Mouse (Mus musculus) midbrain, embryonic 15.5 days (tissue): ENCODE results near the gene Angptl6. TPM values are rescaled to one million over a fixed set of nuclear protein-coding genes. Genes with fewer than 3 reads are reported as not detected.

Experiments used
- ATAC-seq: fragments of 200-750 bp; cut with Nextera tagmentation; replicated peaks from 2 replicates; pipeline ENCODE4 v1.8.0; 2017; ENCODE audit warnings: moderate TSS enrichment
- H3K27ac ChIP-seq: fragments of 300-500 bp; sonication (generic); 2 replicates; pipeline ENCODE4 v1.5.1; 2015; ENCODE audit warnings: mild to moderate bottlenecking, inconsistent platforms
- H3K27me3 ChIP-seq: fragments of 300-500 bp; sonication (generic); replicated peaks from 2 replicates; pipeline ENCODE4 v1.6.1; 2015; ENCODE audit warnings: inconsistent platforms
- H3K36me3 ChIP-seq: fragments of 300-500 bp; sonication (generic); replicated peaks from 2 replicates; pipeline ENCODE4 v1.6.1; 2015; ENCODE audit warnings: inconsistent platforms
- H3K4me1 ChIP-seq: fragments of 300-500 bp; sonication (generic); 2 replicates; pipeline ENCODE4 v1.6.1; 2015; ENCODE audit warnings: inconsistent platforms
- H3K4me2 ChIP-seq: fragments of 300-500 bp; sonication (generic); 2 replicates; pipeline ENCODE4 v1.6.1; 2015; ENCODE audit warnings: inconsistent platforms, mild to moderate bottlenecking, moderate library complexity
- H3K4me3 ChIP-seq: fragments of 300-500 bp; sonication (generic); 2 replicates; pipeline ENCODE4 v1.5.1; 2015; ENCODE audit warnings: mild to moderate bottlenecking, inconsistent platforms
- H3K9ac ChIP-seq: fragments of 300-500 bp; sonication (generic); 2 replicates; pipeline ENCODE4 v1.6.1; 2015; ENCODE audit warnings: mild to moderate bottlenecking, inconsistent platforms
- H3K9me3 ChIP-seq: fragments of 300-500 bp; sonication (generic); 2 replicates; pipeline ENCODE4 v1.6.1; 2016; ENCODE audit warnings: inconsistent platforms
- WGBS: fragments of 180-500 bp; shearing (Covaris S2); methylation state at CpG from one replicate; pipeline ENCODE4 v1.1.7; 2015; ENCODE audit warnings: mixed read lengths; 5-methylcytosine and 5-hydroxymethylcytosine counted together
- polyA plus RNA-seq: library from polyadenylated mRNA; unstranded; fragments of >200 nt; fragmentation: Nextera tagmentation; extraction: Ambion mirVana; gene quantifications from 2 replicates; pipeline ENCODE4 v1.2.1, GENCODE M21; 2015

The Angptl6 gene
- polyA plus RNA-seq: 15.3 and 16.8 TPM in 2 replicates

GRCm38 (mm10) chr9:20879097-20879792, at the start of gene Angptl6:
Angptl6 (minus strand) TSS chr9:20879727.
- H3K9me3 ChIP-seq: no peaks in the 10 kb centered on the region
- peak within 1 kb of the TSS; percentile 72 for H3K4me2 ChIP-seq
- no peaks in the 10 kb centered on the region for H3K36me3 ChIP-seq
- WGBS: 88% methylated on average over 13 of the region's 13 CpGs
- peaks cover 20% of the 10 kb centered on the region for H3K4me1 ChIP-seq
- peak within 1 kb of the TSS; percentile 45 for H3K4me3 ChIP-seq
- ATAC-seq: no peak; the same call in 1 of the 2 replicates
- H3K9ac ChIP-seq: peak within 1 kb of the TSS; percentile 62
- H3K27me3 ChIP-seq: no peaks in the 10 kb centered on the region
- peak within 1 kb of the TSS; percentile 92 for H3K27ac ChIP-seq

GRCm38 (mm10) chr9:20923258-20923657, 43.7 kb upstream of the Angptl6 start:
- 99% methylated on average over 3 of the region's 3 CpGs for WGBS
- Histone ChIP-seq H3K9me3 (no peaks in the 10 kb centered on the region), H3K4me2 (no peak overlapping the region), H3K9ac (no peak overlapping the region), H3K27me3 (no peaks in the 10 kb centered on the region), H3K27ac (no peak overlapping the region), H3K4me1 (no peaks in the 10 kb centered on the region), H3K4me3 (no peak overlapping the region), H3K36me3 (peaks cover 84% of the 10 kb centered on the region)
- no peak for ATAC-seq

GRCm38 (mm10) chr9:20916160-20916559, 36.6 kb upstream of the Angptl6 start:
- WGBS: 85% methylated on average over 4 of the region's 4 CpGs

GRCm38 (mm10) chr9:20909948-20910347, 30.4 kb upstream of the Angptl6 start:
- no peak overlapping the region for H3K4me3 ChIP-seq
- H3K9ac ChIP-seq: no peak overlapping the region
- H3K27ac ChIP-seq: no peak overlapping the region
- H3K27me3 ChIP-seq: no peaks in the 10 kb centered on the region
- no peaks in the 10 kb centered on the region for H3K9me3 ChIP-seq
- H3K4me1 ChIP-seq: no peaks in the 10 kb centered on the region
- ATAC-seq: no peak
- peaks cover 92% of the 10 kb centered on the region for H3K36me3 ChIP-seq
- no peak overlapping the region for H3K4me2 ChIP-seq
- WGBS: 93% methylated on average over 9 of the region's 9 CpGs

More at GRCm38 (mm10) chr9:20916160-20916559, 36.6 kb upstream of the Angptl6 start:
- Histone ChIP-seq H3K4me2 (no peak overlapping the region), H3K9ac (no peak overlapping the region), H3K4me1 (no peaks in the 10 kb centered on the region), H3K27ac (no peak overlapping the region), H3K36me3 (peaks cover 93% of the 10 kb centered on the region), H3K9me3 (no peaks in the 10 kb centered on the region), H3K4me3 (no peak overlapping the region), H3K27me3 (no peaks in the 10 kb centered on the region)
- no peak for ATAC-seq

- Histone ChIP-seq H3K9ac (no peak overlapping the region; the same call in 1 of the 2 replicates), H3K4me1 (peaks cover 9% of the 10 kb centered on the region), H3K9me3 (no peaks in the 10 kb centered on the region), H3K27me3 (no peaks in the 10 kb centered on the region; the same call in 1 of the 2 replicates), H3K36me3 (peaks cover 15% of the 10 kb centered on the region; the same call in 1 of the 2 replicates), H3K4me3 (no peak overlapping the region), H3K27ac (no peak overlapping the region), H3K4me2 (no peak overlapping the region)
- WGBS: 31% methylated on average over 6 of the region's 6 CpGs
- ATAC-seq: no peak
These were observed 22.6 kb upstream of the Angptl6 start for GRCm38 (mm10) chr9:20902174-20902491.

- Histone ChIP-seq H3K9ac (no peak overlapping the region; the same call in 1 of the 2 replicates), H3K4me3 (no peak overlapping the region), H3K27ac (no peak overlapping the region), H3K4me2 (no peak overlapping the region), H3K36me3 (peaks cover 14% of the 10 kb centered on the region; the same call in 1 of the 2 replicates), H3K4me1 (peaks cover 14% of the 10 kb centered on the region), H3K27me3 (no peaks in the 10 kb centered on the region; the same call in 1 of the 2 replicates), H3K9me3 (no peaks in the 10 kb centered on the region)
- WGBS: 19% methylated on average over 13 of the region's 13 CpGs
- no peak for ATAC-seq
These were observed 22.1 kb upstream of the Angptl6 start for GRCm38 (mm10) chr9:20901466-20902173.

GRCm38 (mm10) chr9:20898511-20899073, 19.1 kb upstream of the Angptl6 start, which contains the start of gene Eif3g:
Eif3g (minus strand) TSS chr9:20898623.
- no peaks in the 10 kb centered on the region; the same call in 1 of the 2 replicates for H3K27me3 ChIP-seq
- H3K4me3 ChIP-seq: peak within 1 kb of the TSS; percentile 90
- peak; percentile 88 for ATAC-seq
- no peaks in the 10 kb centered on the region for H3K9me3 ChIP-seq
- peaks cover 14% of the 10 kb centered on the region for H3K4me1 ChIP-seq
- H3K4me2 ChIP-seq: peak within 1 kb of the TSS; percentile 97
- peaks cover 30% of the 10 kb centered on the region; the same call in 1 of the 2 replicates for H3K36me3 ChIP-seq
- WGBS: 5% methylated on average over 32 of the region's 34 CpGs
- H3K27ac ChIP-seq: peak within 1 kb of the TSS; percentile 54; the same call in 1 of the 2 replicates
- H3K9ac ChIP-seq: peak within 1 kb of the TSS; percentile 90

GRCm38 (mm10) chr9:20897736-20898510, 18.4 kb upstream of the Angptl6 start:
- peak overlapping the region; percentile 54; the same call in 1 of the 2 replicates for H3K27ac ChIP-seq
- peak; percentile 72 for ATAC-seq
- H3K9me3 ChIP-seq: no peaks in the 10 kb centered on the region
- peaks cover 32% of the 10 kb centered on the region; the same call in 1 of the 2 replicates for H3K36me3 ChIP-seq
- H3K4me2 ChIP-seq: peak overlapping the region; percentile 97
- H3K4me3 ChIP-seq: peak overlapping the region; percentile 90
- peak overlapping the region; percentile 90 for H3K9ac ChIP-seq
- 7% methylated on average over 22 of the region's 39 CpGs for WGBS
- no peaks in the 10 kb centered on the region; the same call in 1 of the 2 replicates for H3K27me3 ChIP-seq
- peaks cover 14% of the 10 kb centered on the region for H3K4me1 ChIP-seq

- ATAC-seq: no peak
- no peak overlapping the region for H3K9ac ChIP-seq
- WGBS: 95% methylated on average over 9 of the region's 9 CpGs
- H3K27me3 ChIP-seq: no peaks in the 10 kb centered on the region; the same call in 1 of the 2 replicates
- no peak overlapping the region for H3K4me2 ChIP-seq
- H3K4me3 ChIP-seq: no peak overlapping the region
- H3K36me3 ChIP-seq: peaks cover 56% of the 10 kb centered on the region
- H3K27ac ChIP-seq: no peak overlapping the region
- H3K9me3 ChIP-seq: no peaks in the 10 kb centered on the region
- H3K4me1 ChIP-seq: peaks cover 14% of the 10 kb centered on the region
These were observed 15.9 kb upstream of the Angptl6 start for GRCm38 (mm10) chr9:20895382-20895781.

- Histone ChIP-seq H3K9ac (no peak overlapping the region), H3K27me3 (no peaks in the 10 kb centered on the region; the same call in 1 of the 2 replicates), H3K9me3 (no peaks in the 10 kb centered on the region), H3K36me3 (peaks cover 60% of the 10 kb centered on the region), H3K4me1 (peaks cover 14% of the 10 kb centered on the region), H3K4me2 (no peak overlapping the region), H3K27ac (no peak overlapping the region), H3K4me3 (no peak overlapping the region)
- WGBS: 93% methylated on average over 15 of the region's 15 CpGs
- ATAC-seq: no peak
These were observed 15.1 kb upstream of the Angptl6 start for GRCm38 (mm10) chr9:20894629-20895028.

- no peaks in the 10 kb centered on the region for H3K9me3 ChIP-seq
- 87% methylated on average over 13 of the region's 13 CpGs for WGBS
- no peaks in the 10 kb centered on the region for H3K27me3 ChIP-seq
- no peak for ATAC-seq
- no peak overlapping the region for H3K27ac ChIP-seq
- no peak overlapping the region for H3K4me2 ChIP-seq
- H3K36me3 ChIP-seq: peaks cover 60% of the 10 kb centered on the region
- no peak overlapping the region for H3K9ac ChIP-seq
- H3K4me3 ChIP-seq: no peak overlapping the region
- H3K4me1 ChIP-seq: peaks cover 20% of the 10 kb centered on the region
These were observed 14.2 kb upstream of the Angptl6 start for GRCm38 (mm10) chr9:20893590-20894343.
